Mouse (Mus musculus): ENCODE data around the gene Lyl1. TPM values are rescaled to one million over a fixed set of nuclear protein-coding genes. Genes with fewer than 3 reads are reported as not detected.

Lyl1 gene
- total and polyA plus RNA-seq, 2 experiments from 2014 or later: 4.4 to 8.7 TPM

DNA sequence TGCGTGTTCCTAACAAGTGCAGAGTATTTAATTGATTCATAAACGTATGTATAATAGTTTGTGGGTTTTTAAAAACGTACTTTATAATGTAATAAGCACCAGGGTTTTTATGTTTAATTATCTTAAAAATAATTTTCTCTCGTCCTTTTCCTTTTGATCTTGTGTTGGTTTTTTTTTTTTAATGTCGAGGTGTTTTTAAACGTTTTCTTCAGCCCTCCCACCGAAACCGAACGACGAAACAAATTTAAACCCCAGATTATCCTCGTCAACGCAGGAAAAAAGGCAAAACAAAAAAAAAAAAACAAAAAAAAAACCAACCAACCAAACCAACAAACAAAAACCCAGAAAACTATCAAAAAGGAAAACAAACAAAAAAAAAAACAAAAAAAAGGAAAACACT lies 4.7 kb downstream of the Lyl1 start:
- Histone ChIP-seq H3K4me1 (ENCODE audit: control insufficient read depth, insufficient read depth) (0 out of 2 replicates have a peak, but pooled peaks cover 3% of the 10 kb centered on the region), H3K27ac (ENCODE audit: low read depth) (peak overlapping the region; percentile 76)

DNA sequence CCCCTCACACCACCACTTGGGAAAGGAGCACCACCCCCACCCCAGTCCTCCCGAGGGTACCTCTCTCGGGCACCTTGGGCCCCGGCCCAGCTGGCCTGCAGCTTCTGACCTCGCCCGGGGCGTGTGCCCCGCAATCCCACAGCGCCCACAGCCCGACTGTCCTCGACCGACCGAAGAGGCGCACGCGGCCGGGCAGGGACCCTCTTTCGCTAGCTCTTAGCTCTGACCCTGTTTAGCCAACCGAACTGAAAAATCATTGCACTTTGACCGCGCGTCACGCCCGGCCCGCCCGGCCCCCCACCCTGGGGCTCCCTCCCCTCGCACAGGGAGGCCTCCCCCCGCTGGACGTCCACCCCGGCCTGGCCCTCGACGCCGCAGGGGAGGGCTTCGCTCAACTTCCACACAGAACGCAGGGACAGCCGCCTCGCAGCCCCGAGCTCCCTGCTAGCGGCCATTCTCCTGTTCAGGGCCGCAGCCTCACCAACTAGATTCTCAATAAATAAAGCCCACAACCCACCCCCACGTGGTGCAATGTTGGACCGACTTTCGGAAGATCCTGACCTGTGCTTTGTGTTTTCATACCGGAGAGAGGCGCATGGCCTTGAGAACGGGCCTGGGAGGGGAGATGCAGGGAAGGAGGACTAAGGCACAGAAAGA lies 5.5 kb downstream of the Lyl1 start:
- H3K4me2 ChIP-seq (ENCODE audit: low read depth, low read length): peak overlapping the region; percentile 59
- TF ChIP-seq EP300 (IDR thresholded peaks at IDR 0.05; ENCODE audit: low read depth): no peak
- no peak for TF ChIP-seq CTCF (IDR thresholded peaks at IDR 0.05; ENCODE audit: low read depth)
- no peaks in the 10 kb centered on the region for H3K9me3 ChIP-seq (replicated peaks; ENCODE audit: control insufficient read depth, low read length)
- 0 out of 2 replicates have a peak, but pooled peaks cover 1% of the 10 kb centered on the region for H3K4me1 ChIP-seq (ENCODE audit: control insufficient read depth, insufficient read depth)
- peak overlapping the region; percentile 76 for H3K27ac ChIP-seq (ENCODE audit: low read depth)
- peaks cover 67% of the 10 kb centered on the region for H3K27me3 ChIP-seq (ENCODE audit: control insufficient read depth, insufficient read depth, low read length)
- DNase-seq (ENCODE audit: low spot score) (no peak), ATAC-seq (ENCODE audit: insufficient read depth, low read depth) (peak; percentile 18)
- peak overlapping the region; percentile 30 for H3K4me3 ChIP-seq (ENCODE audit: low read depth, low read length)
- no peaks in the 10 kb centered on the region; the same call in 1 of the 2 replicates for H3K36me3 ChIP-seq (replicated peaks; ENCODE audit: control insufficient read depth, insufficient read depth, low read length)
- H3K9ac ChIP-seq (replicated peaks; ENCODE audit: low read depth, low read length): 0 out of 2 replicates have a peak overlapping the region, but pooled peaks have one; percentile 12
- WGBS: 18% methylated on average over 35 of the region's 45 CpGs

More for the DNA sequence above, 4.7 kb downstream of the Lyl1 start:
- no peaks in the 10 kb centered on the region; the same call in 1 of the 2 replicates for H3K36me3 ChIP-seq (replicated peaks; ENCODE audit: control insufficient read depth, insufficient read depth, low read length)
- DNase-seq (ENCODE audit: low spot score) (no peak), ATAC-seq (ENCODE audit: insufficient read depth, low read depth) (no peak)
- H3K4me3 ChIP-seq (ENCODE audit: low read depth, low read length): peak overlapping the region; percentile 36
- TF ChIP-seq EP300 (IDR thresholded peaks at IDR 0.05; ENCODE audit: low read depth) (no peak), CTCF (IDR thresholded peaks at IDR 0.05; ENCODE audit: low read depth) (no peak)
- WGBS: 15% methylated on average over 12 of the region's 12 CpGs
- H3K4me2 ChIP-seq (ENCODE audit: low read depth, low read length): peak overlapping the region; percentile 59
- peaks cover 67% of the 10 kb centered on the region for H3K27me3 ChIP-seq (ENCODE audit: control insufficient read depth, insufficient read depth, low read length)
- H3K9ac ChIP-seq (replicated peaks; ENCODE audit: low read depth, low read length): peak overlapping the region; percentile 33
- H3K9me3 ChIP-seq (replicated peaks; ENCODE audit: control insufficient read depth, low read length): no peaks in the 10 kb centered on the region

DNA sequence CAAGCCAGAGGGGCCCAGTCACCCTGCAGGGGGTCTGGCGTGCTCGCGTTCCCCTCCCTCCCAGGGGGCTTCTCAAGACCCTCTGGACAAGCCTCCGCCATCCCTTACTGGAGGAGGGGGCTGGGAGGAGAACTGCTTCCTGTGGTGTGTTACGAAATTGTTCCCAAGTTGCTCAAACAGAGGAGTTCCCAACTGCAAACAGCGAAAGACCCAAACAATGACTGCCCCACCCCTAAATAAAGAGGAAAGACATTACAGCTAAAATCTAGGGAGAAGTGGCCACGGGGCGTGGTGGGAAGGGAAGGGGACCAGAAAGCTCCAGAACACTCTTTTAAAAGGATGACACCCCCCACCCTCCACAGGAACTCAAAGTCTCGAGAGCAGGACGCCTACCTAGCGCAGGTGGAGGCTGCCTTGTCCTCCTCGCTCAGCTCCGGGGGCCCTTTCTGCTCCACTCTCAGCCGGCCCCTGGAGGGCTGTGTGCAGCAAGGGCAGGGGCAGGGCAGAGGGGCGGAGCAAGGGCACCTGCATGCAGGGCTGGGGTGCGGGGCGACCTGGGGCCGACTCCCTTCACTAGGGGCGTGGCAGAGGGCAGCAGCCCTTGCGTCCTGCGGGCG lies 6.1 kb downstream of the Lyl1 start:
- H3K36me3 ChIP-seq (replicated peaks; ENCODE audit: control insufficient read depth, insufficient read depth, low read length): no peaks in the 10 kb centered on the region; the same call in 1 of the 2 replicates
- 39% methylated on average over 22 of the region's 22 CpGs for WGBS
- no peak for ATAC-seq (ENCODE audit: insufficient read depth, low read depth)
- H3K27ac ChIP-seq (ENCODE audit: low read depth): peak overlapping the region; percentile 76
- H3K4me2 ChIP-seq (ENCODE audit: low read depth, low read length): peak overlapping the region; percentile 59
- H3K9me3 ChIP-seq (replicated peaks; ENCODE audit: control insufficient read depth, low read length): no peaks in the 10 kb centered on the region
- peaks cover 62% of the 10 kb centered on the region for H3K27me3 ChIP-seq (ENCODE audit: control insufficient read depth, insufficient read depth, low read length)
- TF ChIP-seq EP300 (IDR thresholded peaks at IDR 0.05; ENCODE audit: low read depth) (no peak), CTCF (IDR thresholded peaks at IDR 0.05; ENCODE audit: low read depth) (no peak)
- DNase-seq (ENCODE audit: low spot score): no peak
- no peak overlapping the region for H3K9ac ChIP-seq (replicated peaks; ENCODE audit: low read depth, low read length)
- no peaks in the 10 kb centered on the region for H3K4me1 ChIP-seq (ENCODE audit: control insufficient read depth, insufficient read depth)
- peak overlapping the region; percentile 30 for H3K4me3 ChIP-seq (ENCODE audit: low read depth, low read length)

DNA sequence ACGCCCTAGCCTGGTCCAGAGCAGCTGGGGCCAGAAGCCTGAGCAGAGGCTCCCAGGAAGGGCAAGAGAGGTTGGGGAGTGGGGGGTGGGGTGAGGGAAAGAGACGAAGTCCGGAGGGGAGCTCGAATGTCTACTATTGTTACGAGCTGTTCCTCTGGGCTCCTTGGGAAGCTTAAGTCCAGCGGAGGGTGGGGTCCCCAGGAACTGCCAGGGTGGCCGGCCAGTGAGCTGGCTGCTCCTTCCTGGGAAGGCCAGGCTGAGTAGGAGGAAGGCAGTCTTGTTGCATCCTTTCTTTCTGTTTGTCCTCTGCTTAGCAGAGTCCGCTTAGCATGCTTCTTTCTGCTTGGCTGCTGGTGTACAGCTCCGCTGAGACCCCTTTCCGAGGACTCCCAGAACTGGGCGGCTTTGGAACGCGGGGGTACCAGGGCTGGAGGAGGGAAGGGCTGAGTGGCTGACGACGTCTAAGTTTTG lies 6.8 kb downstream of the Lyl1 start:
- H3K27me3 ChIP-seq (ENCODE audit: control insufficient read depth, insufficient read depth, low read length): peaks cover 55% of the 10 kb centered on the region
- H3K9ac ChIP-seq (replicated peaks; ENCODE audit: low read depth, low read length): no peak overlapping the region
- 38% methylated on average over 15 of the region's 15 CpGs for WGBS
- H3K9me3 ChIP-seq (replicated peaks; ENCODE audit: control insufficient read depth, low read length): no peaks in the 10 kb centered on the region
- no peaks in the 10 kb centered on the region; the same call in 1 of the 2 replicates for H3K36me3 ChIP-seq (replicated peaks; ENCODE audit: control insufficient read depth, insufficient read depth, low read length)
- DNase-seq (ENCODE audit: low spot score) (no peak), ATAC-seq (ENCODE audit: insufficient read depth, low read depth) (no peak)
- H3K4me1 ChIP-seq (ENCODE audit: control insufficient read depth, insufficient read depth): 0 out of 2 replicates have a peak, but pooled peaks cover 3% of the 10 kb centered on the region
- peak overlapping the region; percentile 76 for H3K27ac ChIP-seq (ENCODE audit: low read depth)
- TF ChIP-seq CTCF (IDR thresholded peaks at IDR 0.05; ENCODE audit: low read depth) (no peak), EP300 (IDR thresholded peaks at IDR 0.05; ENCODE audit: low read depth) (no peak)
- H3K4me2 ChIP-seq (ENCODE audit: low read depth, low read length): peak overlapping the region; percentile 59
- H3K4me3 ChIP-seq (ENCODE audit: low read depth, low read length): peak overlapping the region; percentile 30; the same call in 1 of the 2 replicates

DNA sequence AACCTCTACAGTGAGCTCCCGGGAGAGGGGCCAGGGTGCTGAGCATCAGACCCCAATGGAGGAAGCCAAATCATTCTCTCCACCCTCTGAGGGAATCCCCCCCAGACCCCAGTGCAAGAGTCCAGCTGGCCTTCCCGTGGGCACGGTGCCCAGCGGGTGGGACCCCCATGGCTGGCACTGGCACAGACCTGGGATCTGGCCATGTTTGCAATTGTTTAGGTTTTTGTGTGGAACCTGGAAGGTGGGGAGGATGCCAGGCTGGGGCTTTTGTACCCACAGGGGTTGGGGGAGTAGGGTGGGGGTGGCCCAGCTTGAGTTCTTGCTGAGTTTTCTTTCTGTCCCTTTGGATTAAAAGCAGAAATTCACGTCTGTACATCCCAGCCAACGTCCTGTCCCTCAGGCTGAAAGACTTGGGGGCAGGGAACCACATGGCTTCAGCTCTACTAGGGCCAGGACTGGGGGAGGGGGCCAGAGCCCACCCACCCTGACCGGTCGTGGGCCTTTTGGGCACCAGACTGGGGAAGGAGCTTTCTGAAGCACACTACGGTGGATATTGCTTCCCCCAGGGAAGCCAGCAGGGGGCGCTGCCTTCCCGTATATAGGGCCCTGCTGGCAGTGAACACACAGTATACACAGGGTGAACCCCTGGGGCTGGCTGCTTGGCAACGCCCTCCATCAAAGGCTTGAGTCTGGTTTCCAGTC lies 7.7 kb downstream of the Lyl1 start:
- 27% methylated on average over 12 of the region's 12 CpGs for WGBS
- Histone ChIP-seq H3K4me3 (ENCODE audit: low read depth, low read length) (no peak overlapping the region), H3K36me3 (replicated peaks; ENCODE audit: control insufficient read depth, insufficient read depth, low read length) (no peaks in the 10 kb centered on the region; the same call in none of the 2 replicates), H3K4me2 (ENCODE audit: low read depth, low read length) (no peak overlapping the region), H3K9ac (replicated peaks; ENCODE audit: low read depth, low read length) (no peak overlapping the region), H3K27ac (ENCODE audit: low read depth) (peak overlapping the region; percentile 46), H3K4me1 (ENCODE audit: control insufficient read depth, insufficient read depth) (0 out of 2 replicates have a peak, but pooled peaks cover 4% of the 10 kb centered on the region), H3K9me3 (replicated peaks; ENCODE audit: control insufficient read depth, low read length) (no peaks in the 10 kb centered on the region), H3K27me3 (ENCODE audit: control insufficient read depth, insufficient read depth, low read length) (peaks cover 46% of the 10 kb centered on the region)
- ATAC-seq (ENCODE audit: insufficient read depth, low read depth) (peak; percentile 63), DNase-seq (ENCODE audit: low spot score) (peak; percentile 83)
- TF ChIP-seq EP300 (IDR thresholded peaks at IDR 0.05; ENCODE audit: low read depth): no peak
- peak; percentile 94 for TF ChIP-seq CTCF (IDR thresholded peaks at IDR 0.05; ENCODE audit: low read depth)
